Mouse (Mus musculus): Measurements from ENCODE around the gene Shprh.
"Not testable (repeated sequence)": the region's sequence is repeated elsewhere in the genome, so short reads cannot be mapped to it uniquely, and the experiment has no call there.

Shprh gene

GRCm38 (mm10) chr10:11148884-11149741 is at the start of gene Shprh:
Gene Shprh (plus strand): TSS chr10:11149427.
- DNase-seq (ENCODE audit: low spot score) = peak; percentile 85

DNA sequence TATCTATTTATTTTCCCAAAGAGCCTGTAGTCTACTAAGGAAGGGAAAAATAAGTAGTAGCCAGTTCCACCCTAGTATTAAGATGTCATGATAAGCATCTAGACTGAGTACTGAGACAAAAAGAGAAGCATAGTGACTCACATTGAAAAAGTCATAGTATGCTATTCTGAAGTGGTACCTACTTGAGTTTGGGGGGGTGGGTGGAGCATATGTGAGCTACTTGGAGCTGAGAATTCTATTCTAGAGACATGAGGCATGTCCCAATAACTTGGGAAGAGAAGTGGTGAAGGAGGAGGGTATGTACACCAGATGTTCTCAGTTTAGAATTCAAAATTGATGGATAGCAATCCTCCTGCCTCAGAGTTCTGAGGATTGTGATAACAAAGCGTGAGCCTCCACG is 27.4 kb upstream of the Shprh start:
- no peak for DNase-seq (ENCODE audit: low spot score)

DNA sequence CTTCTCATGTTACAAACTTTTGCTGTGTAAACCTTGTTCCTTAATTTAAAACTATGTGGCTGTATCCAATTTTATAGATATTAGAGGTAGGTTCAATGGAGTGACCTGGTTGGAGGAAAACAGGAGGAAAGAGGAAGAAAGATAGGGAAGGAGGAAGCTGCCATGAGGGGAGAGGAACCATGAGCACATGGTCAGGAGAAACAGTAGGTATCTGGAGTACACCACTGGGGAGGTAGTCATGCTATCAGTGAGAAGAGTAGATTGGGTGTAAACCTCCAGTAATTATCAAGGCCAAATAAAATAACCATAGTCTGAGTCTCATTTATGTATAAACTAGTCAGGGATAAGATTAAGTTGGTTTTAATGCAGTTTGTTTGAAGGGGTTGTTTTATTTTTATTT is 3.6 kb upstream of the Shprh start:
- no peak for DNase-seq (ENCODE audit: low spot score)

DNA sequence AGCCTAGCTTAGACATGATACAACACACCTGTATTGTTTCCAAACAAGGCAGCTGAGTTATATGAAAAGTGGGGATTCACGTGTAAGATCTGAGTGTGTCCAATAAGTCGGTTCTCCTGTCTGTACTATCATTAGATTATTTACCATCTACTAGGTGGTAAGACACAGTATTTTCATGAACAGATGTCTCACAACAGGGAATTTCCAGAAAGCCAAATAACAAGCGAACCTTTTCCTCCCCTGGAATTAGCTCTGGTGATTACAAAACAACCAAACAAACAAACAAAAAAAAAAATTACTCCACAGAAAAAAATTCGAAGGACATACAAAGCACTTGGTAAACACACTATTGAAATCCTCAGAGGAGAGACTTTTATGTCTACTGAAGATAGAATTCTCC is 781 bp upstream of the Shprh start:
- no peak for DNase-seq (ENCODE audit: low spot score)

GRCm38 (mm10) chr10:11149742-11150125 is 507 bp downstream of the Shprh start:
- DNase-seq (ENCODE audit: low spot score) = no peak

DNA sequence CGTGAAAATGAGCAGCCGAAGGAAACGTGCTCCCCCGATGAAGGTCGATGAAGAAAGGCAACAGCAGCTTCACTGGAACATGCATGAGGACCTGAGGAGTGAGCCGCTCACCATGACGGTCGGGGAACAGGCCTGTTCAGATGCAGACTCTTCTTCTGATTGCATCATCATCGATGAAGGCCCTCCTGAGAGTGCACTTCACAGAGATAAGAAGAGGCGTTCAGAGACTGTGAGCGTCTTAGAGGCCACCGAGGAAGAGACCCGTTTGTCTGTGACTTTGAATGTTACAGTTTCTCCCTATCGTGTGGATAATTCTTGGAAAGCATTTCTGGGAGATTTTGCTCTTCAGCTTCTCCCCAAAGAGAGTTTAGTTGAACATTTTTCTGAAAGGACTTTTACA is 2.4 kb downstream of the Shprh start:
- DNase-seq (ENCODE audit: low spot score) = no peak

- no peak for DNase-seq (ENCODE audit: low spot score)
These were observed 7.8 kb downstream of the Shprh start for GRCm38 (mm10) chr10:11157039-11157438.

DNA sequence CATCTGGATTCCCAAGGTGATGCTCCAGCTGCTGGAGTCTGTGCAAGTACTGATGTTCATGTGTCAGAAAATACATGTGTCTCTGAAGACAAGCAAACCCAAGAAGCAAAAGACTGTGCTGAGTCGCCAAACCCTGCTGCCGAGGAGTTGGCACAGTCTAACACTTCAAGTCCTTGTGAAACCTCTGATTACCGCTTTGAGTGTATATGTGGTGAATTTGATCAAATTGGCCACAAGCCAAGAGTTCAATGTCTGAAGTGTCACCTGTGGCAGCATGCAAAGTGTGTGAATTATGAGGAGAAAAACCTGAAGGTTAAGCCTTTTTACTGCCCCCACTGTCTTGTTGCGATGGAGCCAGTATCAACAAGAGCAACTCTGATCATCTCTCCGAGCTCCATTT is 15.3 kb downstream of the Shprh start:
- no peak for DNase-seq (ENCODE audit: low spot score)

DNA sequence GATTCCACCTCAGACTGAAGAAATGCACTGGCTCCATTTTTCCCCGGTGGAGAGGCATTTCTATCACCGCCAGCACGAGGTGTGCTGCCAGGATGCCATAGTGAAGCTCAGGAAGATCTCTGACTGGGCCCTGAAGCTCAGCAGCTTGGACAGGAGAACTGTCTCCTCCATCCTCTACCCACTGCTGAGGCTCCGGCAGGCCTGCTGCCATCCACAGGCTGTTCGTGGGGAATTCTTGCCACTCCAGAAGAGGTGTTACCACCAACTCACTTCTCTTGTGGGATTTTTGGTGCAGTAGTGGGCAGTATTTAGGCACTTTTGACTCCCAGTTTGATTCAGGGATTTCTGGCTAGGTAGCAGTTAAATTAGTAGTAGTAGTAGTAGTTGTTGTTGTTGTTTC is 21.0 kb downstream of the Shprh start:
- no peak for DNase-seq (ENCODE audit: low spot score)

GRCm38 (mm10) chr10:11171615-11172014 is 22.4 kb downstream of the Shprh start:
- no peak for DNase-seq (ENCODE audit: low spot score)

DNA sequence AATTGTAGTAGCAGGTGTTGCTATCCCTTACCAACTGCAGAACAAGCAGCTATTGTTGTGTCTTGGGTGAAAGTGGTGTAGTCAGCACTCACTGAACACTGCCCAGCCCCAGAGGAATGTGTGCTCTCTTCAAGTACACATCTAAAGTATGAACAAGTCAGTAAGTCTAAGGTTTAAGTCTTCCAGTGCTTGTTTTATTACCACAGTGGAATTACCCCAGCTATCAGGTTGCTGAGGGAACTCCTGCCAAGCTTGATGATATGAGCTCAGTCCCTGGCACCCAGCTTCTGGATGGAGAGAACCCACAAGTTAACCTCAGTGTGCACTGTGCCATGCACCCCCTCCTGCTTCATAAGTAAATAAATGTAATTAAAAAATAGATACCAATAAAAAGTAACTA is 23.3 kb downstream of the Shprh start:
- DNase-seq (ENCODE audit: low spot score) = no peak

DNA sequence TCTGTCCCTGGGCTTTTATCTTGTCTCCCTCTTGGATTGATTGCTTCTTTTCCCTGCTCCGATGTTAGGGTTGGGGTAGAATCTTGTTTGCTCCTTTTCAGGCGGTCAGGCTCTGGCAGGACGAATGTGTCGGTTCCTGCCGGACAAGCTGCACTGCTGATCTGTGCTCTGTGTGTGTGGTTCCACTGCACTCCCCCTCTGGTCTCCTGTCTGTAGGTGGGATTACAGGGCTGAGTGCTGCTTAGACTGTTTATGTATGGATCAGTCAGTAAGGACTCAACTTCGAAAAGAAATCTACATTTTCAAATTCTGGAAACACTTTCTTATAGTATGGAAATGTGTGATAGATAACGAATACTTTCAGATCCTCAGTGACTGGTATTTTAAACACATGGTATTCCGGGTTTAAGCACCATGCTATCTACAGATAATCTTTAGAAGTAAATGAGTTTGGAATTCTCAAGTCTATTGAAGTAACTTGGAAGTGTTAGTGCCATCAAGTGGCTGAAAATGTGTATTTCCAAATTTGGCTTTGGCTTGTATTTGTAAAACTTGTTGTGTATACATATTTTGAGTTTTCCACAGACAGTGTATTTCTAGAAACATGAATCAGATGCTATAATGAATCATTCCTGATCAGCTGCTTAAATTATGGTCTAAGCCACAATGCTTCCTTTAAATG is 26.7 kb downstream of the Shprh start:
- DNase-seq (ENCODE audit: low spot score) = no peak

DNA sequence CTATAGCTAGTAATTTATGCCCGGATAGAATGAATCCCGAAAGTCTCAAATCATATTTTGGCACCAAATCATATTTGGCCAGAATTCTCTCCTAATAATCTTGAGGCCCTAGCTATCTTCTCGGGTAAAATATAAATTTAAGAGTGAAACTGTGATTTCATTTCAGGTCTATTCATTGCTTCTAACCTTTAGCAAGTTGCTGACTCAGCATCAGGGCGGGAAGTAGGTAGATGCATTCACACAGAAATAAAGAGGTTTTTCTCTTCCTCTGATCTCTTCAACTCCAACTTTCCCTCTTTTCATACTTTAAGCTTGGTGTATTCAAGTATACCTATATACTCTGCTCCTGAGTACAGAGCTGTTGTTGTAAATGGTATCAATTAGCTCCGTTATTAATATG is 30.9 kb downstream of the Shprh start:
- no peak for DNase-seq (ENCODE audit: low spot score)

GRCm38 (mm10) chr10:11197341-11197740 is 48.1 kb downstream of the Shprh start:
- no peak for DNase-seq (ENCODE audit: low spot score)

DNA sequence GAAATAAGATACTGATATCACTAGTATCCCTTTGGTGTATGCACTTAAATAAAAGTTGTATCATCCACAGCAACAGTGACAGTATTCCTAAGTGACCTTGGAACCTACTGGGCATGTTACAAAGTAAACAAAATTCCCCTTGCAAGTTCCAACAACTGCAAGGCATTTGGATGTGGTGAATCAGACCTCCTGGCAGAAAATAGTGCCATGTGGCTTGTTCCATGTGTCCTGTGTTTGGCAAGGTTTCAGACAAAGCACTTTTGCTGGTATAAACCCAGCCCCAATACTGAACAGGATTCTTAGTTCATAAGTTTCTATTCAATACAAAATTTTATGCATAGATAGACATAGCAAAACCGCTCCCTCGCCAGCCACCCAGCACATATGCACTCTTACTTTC is 49.1 kb downstream of the Shprh start:
- DNase-seq (ENCODE audit: low spot score) = no peak

- DNase-seq (ENCODE audit: low spot score) = no peak
These were observed 50.8 kb downstream of the Shprh start for GRCm38 (mm10) chr10:11199980-11200379.

GRCm38 (mm10) chr10:11205883-11206282 is 56.7 kb downstream of the Shprh start:
- DNase-seq (ENCODE audit: low spot score) = not testable (repeated sequence)

- DNase-seq (ENCODE audit: low spot score) = no peak
These were observed 59.4 kb downstream of the Shprh start for GRCm38 (mm10) chr10:11208670-11209069.

DNA sequence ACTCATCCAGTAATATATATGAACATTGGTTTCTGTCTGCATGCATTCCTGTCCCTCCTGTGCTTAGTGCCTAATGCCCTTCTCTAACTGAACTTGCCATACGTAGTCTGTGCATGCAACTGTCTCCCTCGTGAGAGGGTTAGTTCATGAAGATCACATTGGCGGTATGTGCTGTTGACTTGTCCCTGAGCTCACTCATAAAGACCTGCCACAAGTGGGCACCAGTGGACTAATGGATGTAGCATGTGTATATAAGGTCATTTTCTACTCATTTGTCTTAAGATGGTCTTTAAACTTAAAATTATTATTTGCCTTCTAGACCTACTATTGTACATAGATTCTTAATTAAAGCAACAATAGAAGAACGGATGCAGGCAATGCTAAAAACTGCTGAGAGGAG is 62.8 kb downstream of the Shprh start:
- DNase-seq (ENCODE audit: low spot score) = no peak

- DNase-seq (ENCODE audit: low spot score) = no peak
These were observed 77.2 kb downstream of the Shprh start for GRCm38 (mm10) chr10:11226442-11226841.

- DNase-seq (ENCODE audit: low spot score) = no peak
These were observed 80.4 kb downstream of the Shprh start for GRCm38 (mm10) chr10:11229545-11230178.

DNA sequence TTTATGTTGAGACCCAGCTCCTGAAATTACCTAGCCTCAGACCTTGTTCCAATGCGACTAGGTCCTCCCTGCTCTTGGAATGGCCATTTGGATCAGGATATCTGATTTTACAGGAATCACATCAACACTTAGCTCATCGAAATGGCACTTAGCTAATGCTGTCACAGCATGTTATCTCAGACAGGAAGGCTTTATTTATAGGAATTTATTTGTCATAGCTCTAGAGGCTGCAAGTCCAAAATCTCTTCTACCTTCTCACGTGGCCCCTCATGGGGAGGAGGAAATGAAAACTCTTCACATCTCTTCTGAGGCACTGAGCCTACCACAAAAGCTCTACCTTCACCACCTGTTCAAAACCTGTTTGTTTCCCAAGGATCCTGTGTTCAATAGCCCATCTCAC is 84.0 kb downstream of the Shprh start:
- no peak for DNase-seq (ENCODE audit: low spot score)

DNA sequence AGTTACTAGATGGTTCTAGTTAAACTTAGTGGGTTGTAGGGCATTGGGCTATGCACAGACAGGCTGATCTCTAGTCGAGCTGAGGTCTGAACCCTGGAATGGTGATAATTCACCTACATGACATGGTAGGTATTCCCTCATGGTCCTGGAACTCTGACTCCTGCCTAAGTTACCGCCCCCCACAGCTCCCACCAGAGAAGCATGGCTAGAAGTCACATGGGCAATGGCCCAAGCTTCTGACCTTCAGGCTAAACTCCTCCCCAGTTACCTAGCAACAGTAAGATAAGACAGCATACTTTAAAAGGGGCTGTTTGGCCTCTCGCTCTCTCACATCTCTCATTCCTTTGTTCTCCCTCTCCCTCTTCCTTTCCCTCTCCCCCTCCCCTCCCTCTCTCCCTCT is 93.8 kb downstream of the Shprh start:
- not testable (repeated sequence) for DNase-seq (ENCODE audit: low spot score)

Data from urinary bladder, postnatal 10 days (tissue).